Mouse (Mus musculus): Measurements from ENCODE around the gene Wdr82.

The Wdr82 gene

GRCm38 (mm10) chr9:106225469-106226150, 54.9 kb downstream of the Wdr82 start:
- DNase-seq (ENCODE audit: low spot score), result no peak

- no peak for DNase-seq (ENCODE audit: low spot score)
These were observed 55.5 kb downstream of the Wdr82 start for GRCm38 (mm10) chr9:106226151-106226682.

GRCm38 (mm10) chr9:106227790-106228429, 57.2 kb downstream of the Wdr82 start:
- no peak for DNase-seq (ENCODE audit: low spot score)

- DNase-seq (ENCODE audit: low spot score), result no peak
These were observed 59.5 kb downstream of the Wdr82 start for GRCm38 (mm10) chr9:106230051-106230733.

GRCm38 (mm10) chr9:106230734-106231106, 60.0 kb downstream of the Wdr82 start:
- DNase-seq (ENCODE audit: low spot score), result no peak

- DNase-seq (ENCODE audit: low spot score), result no peak
These were observed 60.5 kb downstream of the Wdr82 start for GRCm38 (mm10) chr9:106231220-106231619.

GRCm38 (mm10) chr9:106231816-106232215, 61.1 kb downstream of the Wdr82 start:
- DNase-seq (ENCODE audit: low spot score), result no peak

- no peak for DNase-seq (ENCODE audit: low spot score)
These were observed 62.2 kb downstream of the Wdr82 start for GRCm38 (mm10) chr9:106232956-106233355.

- no peak for DNase-seq (ENCODE audit: low spot score)
These were observed 63.2 kb downstream of the Wdr82 start for GRCm38 (mm10) chr9:106233953-106234352.

- DNase-seq (ENCODE audit: low spot score), result peak; percentile 77
These were observed 64.6 kb downstream of the Wdr82 start for GRCm38 (mm10) chr9:106235194-106235830.

- DNase-seq (ENCODE audit: low spot score), result no peak
These were observed 65.6 kb downstream of the Wdr82 start for GRCm38 (mm10) chr9:106236156-106236817.

- DNase-seq (ENCODE audit: low spot score), result no peak
These were observed 66.1 kb downstream of the Wdr82 start for GRCm38 (mm10) chr9:106236818-106237211.

- no peak for DNase-seq (ENCODE audit: low spot score)
These were observed 66.7 kb downstream of the Wdr82 start for GRCm38 (mm10) chr9:106237401-106237800.

GRCm38 (mm10) chr9:106237878-106238277, 67.2 kb downstream of the Wdr82 start:
- DNase-seq (ENCODE audit: low spot score), result peak; percentile 60

Data from testis, postnatal 10 days (tissue).